Comparison of ENCODE assay signal across 8 mouse cellular contexts in genomic region chr9:7050588-7050987, GRCm38 (mm10).
A peak's percentile ranks its signal among the peaks of the same experiment; 100 is the strongest.
DNase-seq lines count a peak whose midpoint lies in the region; ATAC-seq and TF ChIP-seq lines count a peak whose summit lies in the region.
"Had no signal": no experiment of that assay in that cellular context is flagged by ENCODE, and none has a peak within 500 bp of the region (broad histone marks: within the 10 kb centered on the region; RNA-seq: fewer than 3 reads in every experiment).

No protein-coding gene starts in this region.

- no peak overlapping the region for H3K27ac ChIP-seq in hindbrain, embryonic 14.5 days
- no peak overlapping the region for H3K27ac ChIP-seq in hindbrain, embryonic 16.5 days (ENCODE audit: low read depth, low read length)
- no peak overlapping the region for H3K27ac ChIP-seq in forebrain, embryonic 14.5 days (ENCODE audit: low read depth, low read length)
- H3K27ac ChIP-seq in intestine, embryonic 15.5 days, result no peak overlapping the region
- H3K27ac ChIP-seq: limb, embryonic 12.5 days had no signal

- H3K9me3 ChIP-seq in hindbrain, embryonic 14.5 days (ENCODE audit: control insufficient read depth, low read length), result no peaks in the 10 kb centered on the region
- H3K9me3 ChIP-seq in hindbrain, embryonic 16.5 days (ENCODE audit: control insufficient read depth, low read length), result no peaks in the 10 kb centered on the region
- H3K9me3 ChIP-seq in E14TG2a.4 (ENCODE audit: low read length), result no peaks in the 10 kb centered on the region
- no peaks in the 10 kb centered on the region for H3K9me3 ChIP-seq in forebrain, embryonic 14.5 days (replicated peaks; ENCODE audit: control insufficient read depth, low read length)
- H3K9me3 ChIP-seq in intestine, embryonic 15.5 days, result no peaks in the 10 kb centered on the region
- H3K9me3 ChIP-seq: limb, embryonic 12.5 days had no signal

- no peak overlapping the region for H3K9ac ChIP-seq in hindbrain, embryonic 14.5 days
- H3K9ac ChIP-seq in hindbrain, embryonic 16.5 days (ENCODE audit: low read depth, low read length), result no peak overlapping the region
- H3K9ac ChIP-seq in forebrain, embryonic 14.5 days (ENCODE audit: low read length), result no peak overlapping the region
- no peak overlapping the region for H3K9ac ChIP-seq in intestine, embryonic 15.5 days
- H3K9ac ChIP-seq: limb, embryonic 12.5 days had no signal

- H3K36me3 ChIP-seq in hindbrain, embryonic 14.5 days (replicated peaks; ENCODE audit: control insufficient read depth, insufficient read depth), result peaks cover 26% of the 10 kb centered on the region
- H3K36me3 ChIP-seq in hindbrain, embryonic 16.5 days (ENCODE audit: control insufficient read depth, insufficient read depth, low read length), result no peaks in the 10 kb centered on the region
- H3K36me3 ChIP-seq in E14TG2a.4 (ENCODE audit: insufficient read depth, low read length), result no peaks in the 10 kb centered on the region
- H3K36me3 ChIP-seq in forebrain, embryonic 14.5 days (ENCODE audit: control insufficient read depth, insufficient read depth, low read length), result peaks cover 18% of the 10 kb centered on the region
- H3K36me3 ChIP-seq in intestine, embryonic 15.5 days, result no peaks in the 10 kb centered on the region

- H3K4me3 ChIP-seq in hindbrain, embryonic 14.5 days (replicated peaks; ENCODE audit: low read length), result no peak overlapping the region
- H3K4me3 ChIP-seq in hindbrain, embryonic 16.5 days (ENCODE audit: low read length), result no peak overlapping the region
- H3K4me3 ChIP-seq in E14TG2a.4 (replicated peaks; ENCODE audit: low read length), result no peak overlapping the region
- H3K4me3 ChIP-seq in forebrain, embryonic 14.5 days (ENCODE audit: low read depth, low read length), result no peak overlapping the region
- H3K4me3 ChIP-seq in intestine, embryonic 15.5 days (replicated peaks), result no peak overlapping the region
- H3K4me3 ChIP-seq: limb, embryonic 12.5 days had no signal

- no peak overlapping the region for H3K4me2 ChIP-seq in hindbrain, embryonic 14.5 days (replicated peaks)
- no peak overlapping the region for H3K4me2 ChIP-seq in hindbrain, embryonic 16.5 days (ENCODE audit: low read length)
- no peak overlapping the region for H3K4me2 ChIP-seq in forebrain, embryonic 14.5 days (ENCODE audit: low read length)
- no peak overlapping the region for H3K4me2 ChIP-seq in intestine, embryonic 15.5 days (replicated peaks)
- H3K4me2 ChIP-seq: limb, embryonic 12.5 days had no signal

- TF ChIP-seq CTCF in E14TG2a.4 (conservative IDR thresholded peaks at IDR 0.05; ENCODE audit: low read length), result peak; percentile 31

- 90% methylated on average over 3 of the region's 3 CpGs for WGBS in hindbrain, embryonic 14.5 days
- WGBS in hindbrain, embryonic 16.5 days, result 77% methylated on average over 3 of the region's 3 CpGs
- 77% methylated on average over 3 of the region's 3 CpGs for WGBS in forebrain, embryonic 14.5 days
- 78% methylated on average over 3 of the region's 3 CpGs for WGBS in intestine, embryonic 15.5 days

- peak; percentile 37 for DNase-seq in hindbrain, embryonic 14.5 days (ENCODE audit: low spot score)
- peak; percentile 68 for DNase-seq in ZHBTc4 (ENCODE audit: low read depth, low spot score)
- DNase-seq in forebrain, embryonic 14.5 days (ENCODE audit: low spot score), result peak; percentile 45
- peak; percentile 34 for DNase-seq in mesoderm, embryonic 11.5 days (ENCODE audit: low read depth, low spot score)

- H3K27me3 ChIP-seq in hindbrain, embryonic 14.5 days (ENCODE audit: control insufficient read depth, insufficient read depth, low read length), result no peaks in the 10 kb centered on the region
- H3K27me3 ChIP-seq in hindbrain, embryonic 16.5 days (replicated peaks; ENCODE audit: control insufficient read depth, insufficient read depth, low read length), result no peaks in the 10 kb centered on the region
- H3K27me3 ChIP-seq in E14TG2a.4 (ENCODE audit: insufficient read depth, low read length), result no peaks in the 10 kb centered on the region
- no peaks in the 10 kb centered on the region for H3K27me3 ChIP-seq in forebrain, embryonic 14.5 days (replicated peaks; ENCODE audit: control insufficient read depth, insufficient read depth, low read length)
- H3K27me3 ChIP-seq in intestine, embryonic 15.5 days (replicated peaks), result no peaks in the 10 kb centered on the region
- H3K27me3 ChIP-seq: limb, embryonic 12.5 days had no signal

- no peaks in the 10 kb centered on the region for H3K4me1 ChIP-seq in hindbrain, embryonic 14.5 days (replicated peaks; ENCODE audit: control insufficient read depth, insufficient read depth, low read length)
- no peaks in the 10 kb centered on the region for H3K4me1 ChIP-seq in hindbrain, embryonic 16.5 days (ENCODE audit: control insufficient read depth, insufficient read depth, low read depth, low read length)
- H3K4me1 ChIP-seq in E14TG2a.4 (replicated peaks; ENCODE audit: low read depth, low read length), result peaks cover 3% of the 10 kb centered on the region; the same call in 1 of the 2 replicates
- no peaks in the 10 kb centered on the region for H3K4me1 ChIP-seq in forebrain, embryonic 14.5 days (ENCODE audit: control insufficient read depth, insufficient read depth, low read length)
- no peaks in the 10 kb centered on the region for H3K4me1 ChIP-seq in intestine, embryonic 15.5 days (replicated peaks)
- H3K4me1 ChIP-seq: limb, embryonic 12.5 days had no signal

- ATAC-seq in hindbrain, embryonic 14.5 days (ENCODE audit: low FRiP score), result 0 out of 2 replicates have a peak, but pooled peaks have one; percentile 24
- no peak for ATAC-seq in hindbrain, embryonic 16.5 days
- no peak for ATAC-seq in forebrain, embryonic 14.5 days
- no peak for ATAC-seq in intestine, embryonic 15.5 days
